Mouse (Mus musculus): ENCODE measurements around the gene Golim4.

DNA sequence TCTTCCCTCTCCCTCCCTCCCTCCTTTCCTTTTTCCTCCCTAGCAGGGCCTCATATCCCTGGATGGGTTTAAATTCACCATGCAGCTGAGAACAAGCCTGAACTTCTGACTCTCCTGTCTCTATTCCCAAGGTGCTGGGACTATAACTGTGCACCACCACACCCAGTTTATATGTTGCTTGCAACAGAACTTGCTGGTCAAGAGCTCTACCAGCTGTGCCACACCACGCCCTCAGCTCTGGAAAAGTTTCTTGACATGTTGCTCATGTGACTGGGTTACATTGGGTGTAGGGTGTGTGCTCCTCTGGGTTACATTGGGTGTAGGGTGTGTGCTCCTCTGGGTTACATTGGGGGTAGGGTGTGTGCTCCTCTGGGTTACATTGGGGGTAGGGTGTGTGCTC is 75.2 kb downstream of the Golim4 start:
- no peak for TF ChIP-seq CTCF (conservative IDR thresholded peaks at IDR 0.05; ENCODE audit: low read length)
- TF ChIP-seq POU5F1 (IDR thresholded peaks at IDR 0.05; ENCODE audit: borderline replicate concordance, low read length): no peak
- no peak for TF ChIP-seq NANOG (IDR thresholded peaks at IDR 0.05; ENCODE audit: borderline replicate concordance, low read length)

Data from E14TG2a.4 (cell line).